Mouse (Mus musculus) adrenal gland, postnatal 4 days (tissue): ENCODE results near the gene Gm11564. TPM values are rescaled to one million over a fixed set of nuclear protein-coding genes. Genes with fewer than 3 reads are reported as not detected.
"Not testable (repeated sequence)": the region's sequence is repeated elsewhere in the genome, so short reads cannot be mapped to it uniquely, and the experiment has no call there.

Experiments used
- DNase-seq, 2 experiments: peaks; one replicate each; pipeline ENCODE4 v3.0.0; 2021 to 2022; ENCODE audit warnings: low spot score in 2 of 2, mixed read lengths in 2 of 2
- long read RNA-seq, 2 experiments: library from polyadenylated mRNA; stranded (forward); transcript quantifications; one replicate each; pipeline ENCODE4 v2.0.0; 2021
- total RNA-seq, 2 experiments: library from RNA; stranded (reverse); gene quantifications; 2 replicates each; pipeline ENCODE4 v1.2.3; 2021

Gm11564 gene
- total RNA-seq = not detected
- long read RNA-seq, experiment 1 = 0 reads
- long read RNA-seq, experiment 2 = 0 reads

- DNase-seq = not testable (repeated sequence)
These were observed at the start of gene Gm11564 for GRCm38 (mm10) chr11:99815566-99815965. TSS of gene Gm11564 (minus strand) at chr11:99815666.

DNA sequence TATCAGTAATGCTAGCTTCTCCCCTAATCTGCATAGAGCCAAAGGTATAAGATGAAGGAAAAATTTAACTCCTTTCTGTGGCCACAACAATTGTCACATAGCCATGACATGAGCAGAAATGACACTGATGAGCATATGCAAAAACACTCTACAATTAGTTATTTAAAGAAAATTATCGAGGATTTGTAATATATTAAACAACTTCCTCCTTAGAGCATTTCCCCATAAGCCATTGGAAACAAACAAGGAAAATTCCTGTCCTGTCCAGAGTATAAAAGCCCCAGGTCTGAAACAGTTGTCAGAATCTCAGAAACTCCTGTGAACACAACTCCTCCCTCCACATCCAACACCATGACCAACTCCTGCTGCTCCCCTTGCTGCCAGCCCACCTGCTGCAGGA is 48.7 kb upstream of the Gm11564 start, which contains the start of gene Gm11559:
Gene Gm11559 (plus strand): TSS at position 301 of the 400 bp plus-strand sequence.
- DNase-seq = not testable (repeated sequence)

GRCm38 (mm10) chr11:99858761-99859160 is 43.3 kb upstream of the Gm11564 start:
- no peak for DNase-seq

DNA sequence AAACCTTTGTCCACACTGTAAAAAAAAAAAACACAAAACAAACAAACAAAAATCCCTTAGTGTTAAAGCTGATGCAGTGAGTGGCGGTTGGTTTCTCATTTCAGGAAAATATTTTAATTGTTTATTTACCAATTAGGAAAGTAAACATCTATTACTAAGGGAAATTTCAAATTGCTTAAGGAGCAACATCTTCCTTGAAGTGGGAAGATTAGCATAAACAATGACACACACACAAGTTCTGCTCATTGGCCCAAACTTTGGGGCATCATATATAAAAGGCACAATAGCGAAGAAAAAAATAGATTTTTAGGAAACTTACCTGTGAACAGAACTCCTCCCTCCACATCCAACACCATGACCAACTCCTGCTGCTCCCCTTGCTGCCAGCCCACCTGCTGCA is 42.2 kb upstream of the Gm11564 start, which contains the start of gene Gm11568:
Gene Gm11568 (plus strand): TSS at position 301 of the 400 bp plus-strand sequence.
- no peak for DNase-seq

- DNase-seq = no peak
These were observed 38.7 kb upstream of the Gm11564 start for GRCm38 (mm10) chr11:99854121-99854520.

DNA sequence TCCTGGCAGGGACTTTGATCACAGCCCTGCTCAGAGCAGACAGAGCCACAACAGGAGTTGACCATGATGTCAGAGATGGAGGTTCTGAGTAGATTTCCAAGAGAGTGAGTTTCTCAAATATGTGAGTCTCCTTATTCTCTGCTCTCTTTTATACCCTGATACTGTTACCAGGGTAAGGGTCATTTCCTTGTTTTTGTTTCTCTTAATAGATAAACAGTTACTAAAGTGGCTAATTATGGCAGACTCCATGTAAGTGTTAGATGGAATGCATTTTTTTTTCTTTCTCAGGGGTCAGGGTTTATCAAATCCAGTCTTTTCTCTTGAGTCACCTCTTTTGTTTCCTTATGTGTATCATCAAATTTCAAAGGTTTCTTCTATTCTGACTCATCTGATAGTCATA is 36.0 kb upstream of the Gm11564 start, which contains the start of gene Krtap4-16:
Gene Krtap4-16 (minus strand): TSS at position 101 of the 400 bp plus-strand sequence.
- DNase-seq = no peak

- DNase-seq = no peak
These were observed 31.3 kb upstream of the Gm11564 start for GRCm38 (mm10) chr11:99846746-99847145.

DNA sequence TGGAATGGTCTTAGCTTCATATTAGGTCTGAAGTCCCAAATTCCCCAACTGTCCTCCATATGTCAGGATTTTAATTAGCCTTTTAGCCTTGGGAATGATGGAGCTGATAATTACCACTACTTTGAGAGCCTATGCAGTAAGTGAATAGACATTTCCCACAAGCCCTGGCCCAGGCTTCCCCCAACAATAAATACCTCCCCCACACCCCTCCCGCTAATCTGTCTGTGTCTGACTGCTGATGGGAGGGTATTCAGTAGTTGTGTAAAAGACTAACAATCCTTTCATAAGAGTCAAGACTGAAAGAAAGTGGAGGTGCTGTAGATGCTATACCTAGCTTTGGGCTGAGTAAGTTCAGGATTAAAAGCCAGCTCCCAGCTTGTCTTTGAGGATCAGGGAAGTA is 26.7 kb upstream of the Gm11564 start:
- DNase-seq = no peak

- no peak for DNase-seq
These were observed 22.5 kb upstream of the Gm11564 start, which contains the start of gene 2300003K06Rik for GRCm38 (mm10) chr11:99837966-99838365. TSS of gene 2300003K06Rik (minus strand) at chr11:99838066.

- not testable (repeated sequence) for DNase-seq
These were observed 5.7 kb downstream of the Gm11564 start, which contains the start of gene Krtap4-13 for GRCm38 (mm10) chr11:99809792-99810191. TSS of gene Krtap4-13 (minus strand) at chr11:99809892.

GRCm38 (mm10) chr11:99804346-99804745 is 11.1 kb downstream of the Gm11564 start, which contains the start of gene Gm11554:
TSS of gene Gm11554 (minus strand) at chr11:99804446.
- DNase-seq = not testable (repeated sequence)

- not testable (repeated sequence) for DNase-seq
These were observed 16.6 kb downstream of the Gm11564 start, which contains the start of gene Gm11569 for GRCm38 (mm10) chr11:99798832-99799231. TSS of gene Gm11569 (minus strand) at chr11:99798932.

DNA sequence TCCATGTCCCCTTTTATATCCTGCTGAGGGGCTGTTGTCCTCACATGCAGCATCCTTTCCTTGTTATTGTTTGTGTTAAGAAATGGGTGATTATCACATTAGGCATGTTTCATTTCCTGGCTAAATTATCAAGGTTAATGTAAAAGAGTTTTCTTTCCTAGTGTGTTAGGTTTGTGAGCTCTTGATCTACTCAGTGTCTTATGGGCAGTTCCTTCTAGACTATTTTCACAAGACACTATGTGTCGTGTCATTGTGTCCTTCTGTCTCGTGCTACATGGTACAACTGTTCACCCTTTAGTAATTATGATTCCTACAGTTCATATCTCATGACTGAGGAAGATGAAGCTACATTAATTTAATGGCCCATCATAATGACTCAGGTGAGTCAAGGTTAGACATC is 22.1 kb downstream of the Gm11564 start, which contains the start of gene Gm11596:
Gene Gm11596 (minus strand): TSS at position 101 of the 400 bp plus-strand sequence.
- no peak for DNase-seq

DNA sequence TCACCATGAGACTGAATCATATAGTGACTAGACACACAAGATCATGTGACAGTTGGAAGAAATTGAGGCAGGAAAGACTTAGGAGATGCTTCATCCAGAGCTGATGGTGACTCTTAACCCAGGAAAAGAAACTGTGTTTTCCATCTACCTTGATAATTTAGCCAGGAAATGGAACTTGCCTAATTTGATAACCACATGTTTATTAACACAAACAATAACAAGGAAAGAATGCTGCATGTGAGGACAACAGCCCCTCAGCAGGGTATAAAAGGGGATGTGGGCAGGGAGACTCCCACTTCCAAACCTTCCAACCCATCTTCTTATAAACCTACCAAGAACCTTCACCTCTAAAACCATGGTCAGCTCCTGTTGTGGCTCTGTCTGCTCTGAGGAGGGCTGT is 30.6 kb downstream of the Gm11564 start, which contains the start of gene Krtap4-9:
Gene Krtap4-9 (plus strand): TSS at position 301 of the 400 bp plus-strand sequence.
- DNase-seq = not testable (repeated sequence)

DNA sequence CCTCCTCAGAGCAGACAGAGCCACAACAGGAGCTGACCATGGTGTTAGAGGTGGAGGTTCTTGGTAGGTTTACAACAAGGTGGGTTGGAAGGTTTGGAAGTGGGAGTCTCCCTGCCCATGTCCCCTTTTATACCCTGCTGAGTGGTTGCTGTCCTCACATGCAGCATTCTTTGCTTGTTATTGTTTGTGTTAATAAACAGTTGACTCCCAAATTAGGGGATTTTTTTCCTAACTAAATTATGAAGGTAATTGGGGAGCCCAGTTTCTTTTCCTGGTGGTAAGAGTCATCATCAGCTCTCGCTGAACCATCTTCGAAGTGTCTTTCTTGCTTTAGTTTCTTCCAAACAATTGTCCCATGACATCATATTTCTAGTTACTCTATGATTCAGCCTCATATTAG is 34.9 kb downstream of the Gm11564 start, which contains the start of gene Krtap4-8:
Gene Krtap4-8 (minus strand): TSS at position 101 of the 400 bp plus-strand sequence.
- no peak for DNase-seq

DNA sequence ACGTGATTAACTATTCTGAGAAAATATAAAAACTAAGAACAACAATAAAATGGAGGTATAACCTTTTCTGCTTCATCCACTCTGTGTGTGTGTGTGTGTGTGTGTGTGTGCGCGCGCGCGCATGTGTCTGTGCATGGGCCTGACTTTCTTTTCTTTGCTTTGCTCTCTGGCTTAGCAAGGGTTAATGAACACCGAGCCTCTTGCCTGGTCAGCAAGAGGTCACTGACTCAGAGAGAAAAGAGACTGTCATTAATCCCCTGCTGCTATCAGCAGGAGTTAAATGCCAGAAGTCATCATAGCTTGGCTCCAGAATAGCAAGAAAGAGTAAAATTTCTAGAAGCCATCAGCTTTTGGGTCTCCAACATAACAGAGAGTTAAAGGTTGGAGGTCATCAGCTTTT is 37.1 kb downstream of the Gm11564 start:
- no peak for DNase-seq

DNA sequence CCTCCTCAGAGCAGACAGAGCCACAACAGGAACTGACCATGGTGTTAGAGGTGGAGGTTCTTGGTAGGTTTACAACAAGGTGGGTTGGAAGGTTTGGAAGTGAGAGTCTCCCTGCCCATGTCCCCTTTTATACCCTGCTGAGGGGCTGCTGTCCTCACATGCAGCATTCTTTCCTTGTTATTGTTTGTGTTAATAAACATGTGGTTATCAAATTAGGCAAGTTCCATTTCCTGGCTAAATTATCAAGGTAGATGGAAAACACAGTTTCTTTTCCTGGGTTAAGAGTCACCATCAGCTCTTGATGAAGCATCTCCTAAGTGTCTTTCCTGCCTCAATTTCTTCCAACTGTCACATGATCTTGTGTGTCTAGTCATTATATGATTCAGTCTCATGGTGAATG is 42.7 kb downstream of the Gm11564 start, which contains the start of gene Gm11595:
Gene Gm11595 (minus strand): TSS at position 101 of the 400 bp plus-strand sequence.
- not testable (repeated sequence) for DNase-seq

GRCm38 (mm10) chr11:99768410-99768809 is 47.1 kb downstream of the Gm11564 start:
- no peak for DNase-seq
